Mouse (Mus musculus): ENCODE results near the gene Exosc8.

DNA sequence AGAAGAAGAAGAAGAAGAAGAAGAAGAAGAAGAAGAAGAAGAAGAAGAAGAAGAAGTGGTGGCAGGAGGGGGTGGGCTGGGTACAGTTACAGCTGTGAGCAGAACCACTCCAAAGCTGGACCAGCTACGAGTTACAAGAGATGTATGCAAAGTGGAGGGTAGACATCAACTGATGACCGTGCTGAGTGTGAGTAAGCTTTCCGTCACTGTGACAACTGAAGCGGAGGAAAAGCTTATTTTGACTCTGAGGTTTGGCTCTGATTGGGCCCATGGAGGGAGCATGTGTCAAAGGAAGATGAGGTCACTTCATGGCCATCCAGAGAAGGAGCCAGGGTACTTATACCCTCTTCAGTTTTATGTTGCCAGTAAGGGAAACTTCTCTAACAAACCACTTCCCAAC is 18.2 kb upstream of the Exosc8 start:
- TF ChIP-seq POLR2A (IDR thresholded peaks at IDR 0.05; ENCODE audit: low read depth, low read length) (no peak), CTCF (IDR thresholded peaks at IDR 0.05; ENCODE audit: extremely low read depth, insufficient read length, insufficient replicate concordance, low read depth, low read length) (no peak)
